Mouse (Mus musculus): ENCODE results near the gene Iqsec3. TPM values are rescaled to one million over a fixed set of nuclear protein-coding genes. Genes with fewer than 3 reads are reported as not detected.

Gene Iqsec3
- total RNA-seq, 2 experiments from 2014 or later: 4.3 to 5.1 TPM

- DNase-seq (ENCODE audit: low spot score in 2 of 2): no peak
Measured at GRCm38 (mm10) chr6:121367099-121367498, 106.4 kb downstream of the Iqsec3 start.

- peak; percentile 47 to 53 for DNase-seq (ENCODE audit: low spot score in 2 of 2)
Measured at GRCm38 (mm10) chr6:121366537-121366936, 106.9 kb downstream of the Iqsec3 start.

- DNase-seq (ENCODE audit: low spot score in 2 of 2): no peak
Measured at GRCm38 (mm10) chr6:121363956-121364355, 109.5 kb downstream of the Iqsec3 start.

- no peak for DNase-seq (ENCODE audit: low spot score in 2 of 2)
Measured at GRCm38 (mm10) chr6:121363061-121363460, 110.4 kb downstream of the Iqsec3 start.

GRCm38 (mm10) chr6:121357232-121357631 lies 116.2 kb downstream of the Iqsec3 start:
- no peak for DNase-seq (ENCODE audit: low spot score in 2 of 2)

- DNase-seq (ENCODE audit: low spot score in 2 of 2): no peak
Measured at GRCm38 (mm10) chr6:121356041-121356440, 117.4 kb downstream of the Iqsec3 start.

- DNase-seq (ENCODE audit: low spot score in 2 of 2): peak in 1 of 2 experiments; percentile 17
Measured at GRCm38 (mm10) chr6:121352276-121352675, 121.2 kb downstream of the Iqsec3 start.

- DNase-seq (ENCODE audit: low spot score in 2 of 2): no peak
Measured at GRCm38 (mm10) chr6:121346428-121346827, 127.0 kb downstream of the Iqsec3 start.

- no peak for DNase-seq (ENCODE audit: low spot score in 2 of 2)
Measured at GRCm38 (mm10) chr6:121344329-121344728, 129.1 kb downstream of the Iqsec3 start.

GRCm38 (mm10) chr6:121343771-121344123 lies 129.7 kb downstream of the Iqsec3 start:
- DNase-seq (ENCODE audit: low spot score in 2 of 2): no peak

GRCm38 (mm10) chr6:121343026-121343770 lies 130.3 kb downstream of the Iqsec3 start, which contains the start of gene Slc6a12:
Gene Slc6a12 (plus strand): TSS chr6:121343076.
- no peak for DNase-seq (ENCODE audit: low spot score in 2 of 2)

- no peak for DNase-seq (ENCODE audit: low spot score in 2 of 2)
Measured at GRCm38 (mm10) chr6:121341650-121342049, 131.8 kb downstream of the Iqsec3 start.

GRCm38 (mm10) chr6:121338519-121338896 lies 135.0 kb downstream of the Iqsec3 start:
- DNase-seq (ENCODE audit: low spot score in 2 of 2): no peak

GRCm38 (mm10) chr6:121337770-121338518 lies 135.5 kb downstream of the Iqsec3 start:
- DNase-seq (ENCODE audit: low spot score in 2 of 2): peak; percentile 68 to 75

GRCm38 (mm10) chr6:121337229-121337628 lies 136.2 kb downstream of the Iqsec3 start:
- DNase-seq (ENCODE audit: low spot score in 2 of 2): no peak

GRCm38 (mm10) chr6:121336558-121336957 lies 136.9 kb downstream of the Iqsec3 start:
- DNase-seq (ENCODE audit: low spot score in 2 of 2): no peak

GRCm38 (mm10) chr6:121335841-121336240 lies 137.6 kb downstream of the Iqsec3 start:
- DNase-seq (ENCODE audit: low spot score in 2 of 2): no peak

GRCm38 (mm10) chr6:121329848-121330508 lies 143.5 kb downstream of the Iqsec3 start:
- no peak for DNase-seq (ENCODE audit: low spot score in 2 of 2)

GRCm38 (mm10) chr6:121328417-121328884 lies 145.0 kb downstream of the Iqsec3 start:
- no peak for DNase-seq (ENCODE audit: low spot score in 2 of 2)

GRCm38 (mm10) chr6:121326486-121327069 lies 146.9 kb downstream of the Iqsec3 start:
- no peak for DNase-seq (ENCODE audit: low spot score in 2 of 2)

- no peak for DNase-seq (ENCODE audit: low spot score in 2 of 2)
Measured at GRCm38 (mm10) chr6:121325740-121326139, 147.7 kb downstream of the Iqsec3 start.
